Mouse (Mus musculus) neural tube, embryonic 15.5 days (tissue): ENCODE data around the gene Dmrta2. TPM values are rescaled to one million over a fixed set of nuclear protein-coding genes. Genes with fewer than 3 reads are reported as not detected.

Experiments
- ATAC-seq: fragments of 200-750 bp; cut with Nextera tagmentation; 2 replicates; pipeline ENCODE4 v1.8.0; 2017; ENCODE audit warnings: mild to moderate bottlenecking, moderate TSS enrichment, moderate library complexity; ENCODE audit not compliant: low FRiP score
- H3K27ac ChIP-seq: fragments of 300-500 bp; sonication (generic); replicated peaks from 2 replicates; pipeline ENCODE4 v1.5.1; 2015; ENCODE audit warnings: mild to moderate bottlenecking, inconsistent platforms
- H3K27me3 ChIP-seq: fragments of 300-500 bp; sonication (generic); replicated peaks from 2 replicates; pipeline ENCODE4 v1.6.1; 2015; ENCODE audit warnings: inconsistent platforms
- H3K36me3 ChIP-seq: fragments of 300-500 bp; sonication (generic); 2 replicates; pipeline ENCODE4 v1.6.1; 2015; ENCODE audit warnings: inconsistent platforms
- H3K4me1 ChIP-seq: fragments of 300-500 bp; sonication (generic); 2 replicates; pipeline ENCODE4 v1.6.1; 2015; ENCODE audit warnings: inconsistent platforms
- H3K4me2 ChIP-seq: fragments of 300-500 bp; sonication (generic); 2 replicates; pipeline ENCODE4 v1.6.1; 2015; ENCODE audit warnings: inconsistent platforms, mild to moderate bottlenecking, moderate library complexity
- H3K4me3 ChIP-seq: fragments of 300-500 bp; sonication (generic); replicated peaks from 2 replicates; pipeline ENCODE4 v1.5.1; 2015; ENCODE audit warnings: mild to moderate bottlenecking, inconsistent platforms
- H3K9ac ChIP-seq: fragments of 300-500 bp; sonication (generic); replicated peaks from 2 replicates; pipeline ENCODE4 v1.6.1; 2015; ENCODE audit warnings: mild to moderate bottlenecking, inconsistent platforms
- H3K9me3 ChIP-seq: fragments of 300-500 bp; sonication (generic); replicated peaks from 2 replicates; pipeline ENCODE4 v1.6.1; 2016; ENCODE audit warnings: inconsistent platforms
- WGBS: fragments of 180-500 bp; shearing (Covaris S2); methylation state at CpG from one replicate; pipeline ENCODE4 v1.1.7; 2015; ENCODE audit warnings: mixed read lengths; 5-methylcytosine and 5-hydroxymethylcytosine counted together
- polyA plus RNA-seq: library from polyadenylated mRNA; unstranded; fragments of >200 nt; fragmentation: Nextera tagmentation; extraction: Ambion mirVana; gene quantifications from 2 replicates; pipeline ENCODE4 v1.2.1, GENCODE M21; 2015

Dmrta2 gene
- polyA plus RNA-seq, 1 experiment from 2014 or later = not detected

GRCm38 (mm10) chr4:109987560-109988362, 9.9 kb downstream of the Dmrta2 start:
- Histone ChIP-seq H3K4me1 (peaks cover 7% of the 10 kb centered on the region), H3K27me3 (peaks cover 88% of the 10 kb centered on the region), H3K9me3 (no peaks in the 10 kb centered on the region), H3K4me2 (no peak overlapping the region), H3K36me3 (no peaks in the 10 kb centered on the region), H3K9ac (no peak overlapping the region), H3K4me3 (no peak overlapping the region), H3K27ac (no peak overlapping the region)
- WGBS = 2% methylated on average over 20 of the region's 20 CpGs
- peak; percentile 13; the same call in 1 of the 2 replicates for ATAC-seq

DNA sequence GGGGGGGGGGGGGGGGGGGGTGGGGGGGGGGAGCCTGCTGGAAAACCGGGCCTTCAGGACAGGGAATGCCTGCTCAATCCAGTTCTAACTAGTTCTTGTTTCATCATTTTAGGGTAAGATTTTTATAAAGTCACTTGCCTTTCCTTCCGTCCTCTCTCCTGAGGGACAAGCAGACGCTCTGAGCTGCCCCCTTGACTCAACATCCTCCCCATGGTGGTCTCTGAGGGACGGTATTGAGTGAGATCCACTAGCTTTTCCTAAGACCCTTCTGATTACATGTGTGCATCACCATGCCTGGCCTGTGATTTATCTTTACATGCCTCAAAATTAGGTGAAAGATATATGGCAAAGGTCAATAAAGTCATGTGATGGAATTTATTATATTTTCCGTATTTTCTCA, 10.6 kb downstream of the Dmrta2 start:
- H3K4me2 ChIP-seq = no peak overlapping the region
- no peak overlapping the region for H3K4me3 ChIP-seq
- no peak overlapping the region for H3K9ac ChIP-seq
- H3K27me3 ChIP-seq = peaks cover 87% of the 10 kb centered on the region
- peaks cover 5% of the 10 kb centered on the region for H3K4me1 ChIP-seq
- no peak overlapping the region for H3K27ac ChIP-seq
- no peaks in the 10 kb centered on the region for H3K9me3 ChIP-seq
- no peak for ATAC-seq
- no peaks in the 10 kb centered on the region for H3K36me3 ChIP-seq
- 7% methylated on average over 5 of the region's 5 CpGs for WGBS

DNA sequence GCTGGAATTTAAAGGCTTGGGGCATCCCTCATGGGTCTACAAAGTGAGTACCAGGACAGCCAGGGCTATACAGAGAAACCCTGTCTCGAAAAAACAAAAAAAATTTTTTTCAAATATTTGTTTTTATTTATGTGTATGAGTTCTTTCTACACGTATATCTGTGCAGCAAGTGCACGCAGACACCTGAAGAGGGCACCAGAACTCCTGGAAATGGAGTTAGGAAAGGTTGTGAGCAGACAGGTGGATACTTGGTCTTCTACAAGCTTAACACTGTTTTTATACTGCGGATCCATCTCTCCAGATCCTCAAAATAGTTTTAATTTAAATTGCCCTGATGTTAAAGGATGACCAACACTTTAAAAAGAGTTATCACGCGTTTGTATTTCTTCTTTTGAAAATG, 11.4 kb downstream of the Dmrta2 start:
- no peaks in the 10 kb centered on the region for H3K4me1 ChIP-seq
- H3K9ac ChIP-seq = no peak overlapping the region
- H3K9me3 ChIP-seq = no peaks in the 10 kb centered on the region
- ATAC-seq = no peak
- no peak overlapping the region for H3K4me2 ChIP-seq
- no peak overlapping the region for H3K27ac ChIP-seq
- H3K4me3 ChIP-seq = no peak overlapping the region
- WGBS = 29% methylated on average over 6 of the region's 6 CpGs
- H3K27me3 ChIP-seq = peaks cover 85% of the 10 kb centered on the region
- H3K36me3 ChIP-seq = no peaks in the 10 kb centered on the region

DNA sequence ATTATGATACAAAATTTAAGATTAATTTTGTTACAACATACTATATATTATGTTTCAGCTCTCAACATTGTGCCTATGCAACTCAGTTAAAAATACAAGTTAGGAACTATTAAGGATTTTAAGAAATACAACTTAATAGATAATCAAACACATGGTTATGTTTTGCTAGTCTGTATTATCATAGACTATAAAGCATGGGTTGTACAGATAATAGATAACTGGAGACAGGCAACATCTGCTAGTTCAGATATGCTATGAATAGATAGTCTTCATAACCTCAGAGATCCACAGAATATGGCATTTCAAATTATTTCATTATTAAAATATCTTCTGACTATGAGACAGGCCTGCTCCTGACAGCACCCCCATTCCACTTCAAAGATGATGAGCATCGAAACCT, 28.2 kb downstream of the Dmrta2 start:
- no peaks in the 10 kb centered on the region for H3K27me3 ChIP-seq
- no peaks in the 10 kb centered on the region for H3K36me3 ChIP-seq
- H3K4me2 ChIP-seq = no peak overlapping the region
- no peak for ATAC-seq
- 96% methylated on average over 1 of the region's 1 CpGs for WGBS
- H3K4me1 ChIP-seq = no peaks in the 10 kb centered on the region
- H3K9ac ChIP-seq = no peak overlapping the region
- H3K9me3 ChIP-seq = no peaks in the 10 kb centered on the region
- no peak overlapping the region for H3K4me3 ChIP-seq
- H3K27ac ChIP-seq = no peak overlapping the region

DNA sequence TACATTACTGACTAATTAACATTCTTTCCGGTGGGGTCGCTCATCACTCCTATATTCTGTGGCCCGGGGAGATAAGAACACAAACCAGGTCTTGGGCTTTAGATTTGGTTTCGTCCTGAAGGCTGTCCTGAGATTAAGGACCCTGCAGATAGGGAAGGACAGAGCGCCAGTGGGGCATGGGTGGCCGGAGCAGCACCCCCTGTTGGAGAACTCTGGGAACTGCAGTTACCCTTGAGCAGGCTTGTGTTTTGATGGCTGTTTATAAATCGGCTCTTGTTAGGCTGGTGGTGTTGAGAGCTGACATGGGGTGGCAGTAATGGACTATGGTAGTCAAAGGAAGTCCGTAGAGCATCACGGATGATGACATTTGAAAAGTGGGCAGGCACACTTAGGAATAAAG, 41.3 kb downstream of the Dmrta2 start:
- no peak for ATAC-seq

DNA sequence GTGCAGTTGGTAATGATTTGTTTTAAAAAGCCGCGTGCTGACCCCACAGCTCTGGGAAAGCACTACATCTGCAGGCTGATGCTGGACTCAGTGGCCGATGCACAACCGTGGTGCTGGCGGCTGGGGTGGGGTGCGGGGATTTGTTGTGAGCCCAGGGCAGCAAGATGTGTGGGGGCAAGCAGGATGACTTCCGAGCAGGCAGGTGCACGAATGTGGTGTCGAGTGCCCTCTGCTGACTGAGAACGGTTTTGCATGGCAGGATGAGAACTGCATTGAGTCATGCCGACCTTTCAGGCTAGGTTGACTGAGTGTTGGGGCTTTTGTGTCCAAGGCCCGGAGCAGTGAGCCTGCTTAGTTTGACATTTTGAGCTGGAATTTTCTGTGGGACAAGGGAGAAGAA, 42.4 kb downstream of the Dmrta2 start:
- Histone ChIP-seq H3K4me3 (peak overlapping the region; percentile 30), H3K4me1 (peaks cover 6% of the 10 kb centered on the region), H3K27ac (no peak overlapping the region), H3K9me3 (no peaks in the 10 kb centered on the region), H3K4me2 (peak overlapping the region; percentile 56), H3K27me3 (peaks cover 15% of the 10 kb centered on the region), H3K36me3 (no peaks in the 10 kb centered on the region), H3K9ac (peak overlapping the region; percentile 41; the same call in 1 of the 2 replicates)
- ATAC-seq = peak; percentile 52; the same call in 1 of the 2 replicates
- 10% methylated on average over 12 of the region's 12 CpGs for WGBS

More for the DNA sequence above, 41.3 kb downstream of the Dmrta2 start:
- Histone ChIP-seq H3K4me1 (peaks cover 6% of the 10 kb centered on the region), H3K27ac (no peak overlapping the region), H3K36me3 (no peaks in the 10 kb centered on the region), H3K9ac (no peak overlapping the region), H3K27me3 (peaks cover 15% of the 10 kb centered on the region), H3K9me3 (no peaks in the 10 kb centered on the region), H3K4me3 (no peak overlapping the region), H3K4me2 (no peak overlapping the region)
- 54% methylated on average over 9 of the region's 9 CpGs for WGBS

DNA sequence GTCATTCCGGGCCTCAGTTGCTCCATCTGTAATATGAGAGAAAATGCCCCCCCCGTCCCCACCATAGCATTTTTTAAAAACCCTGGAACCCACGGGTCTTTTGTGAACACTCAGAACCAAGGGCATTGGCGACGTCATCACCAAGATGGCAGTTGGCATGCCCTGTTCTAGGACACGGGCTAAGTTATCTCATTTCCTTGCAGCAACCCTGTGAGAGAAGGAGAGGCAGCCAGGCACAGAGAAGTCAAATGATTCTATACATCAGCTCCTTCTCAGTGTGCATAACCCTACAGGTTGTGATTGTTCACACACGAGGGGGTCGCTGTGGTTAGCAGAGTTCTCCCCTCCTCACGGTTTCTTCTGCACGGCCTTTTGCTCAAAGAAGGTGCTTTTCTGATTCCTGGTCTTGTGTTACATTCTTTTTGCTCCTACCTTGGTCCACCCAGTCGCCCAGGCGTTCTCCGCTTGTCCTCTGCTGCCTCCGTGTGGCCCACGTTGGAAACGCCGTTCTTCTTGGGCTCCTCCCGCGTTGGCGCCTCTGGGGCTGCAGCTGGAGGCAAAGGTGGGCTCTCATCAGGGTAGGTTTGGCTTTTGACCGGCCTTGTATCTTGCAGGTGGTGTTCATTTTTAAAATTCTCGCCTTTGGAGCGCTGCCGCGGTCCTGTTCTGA, 44.2 kb downstream of the Dmrta2 start:
- 0 out of 2 replicates have a peak overlapping the region, but pooled peaks have one; percentile 1 for H3K9ac ChIP-seq
- H3K36me3 ChIP-seq = no peaks in the 10 kb centered on the region
- 18% methylated on average over 25 of the region's 25 CpGs for WGBS
- H3K4me3 ChIP-seq = 0 out of 2 replicates have a peak overlapping the region, but pooled peaks have one; percentile 4
- peak overlapping the region; percentile 50 for H3K4me2 ChIP-seq
- peaks cover 15% of the 10 kb centered on the region for H3K27me3 ChIP-seq
- no peak overlapping the region for H3K27ac ChIP-seq
- peak; percentile 75 for ATAC-seq
- H3K9me3 ChIP-seq = no peaks in the 10 kb centered on the region
- peaks cover 6% of the 10 kb centered on the region for H3K4me1 ChIP-seq

DNA sequence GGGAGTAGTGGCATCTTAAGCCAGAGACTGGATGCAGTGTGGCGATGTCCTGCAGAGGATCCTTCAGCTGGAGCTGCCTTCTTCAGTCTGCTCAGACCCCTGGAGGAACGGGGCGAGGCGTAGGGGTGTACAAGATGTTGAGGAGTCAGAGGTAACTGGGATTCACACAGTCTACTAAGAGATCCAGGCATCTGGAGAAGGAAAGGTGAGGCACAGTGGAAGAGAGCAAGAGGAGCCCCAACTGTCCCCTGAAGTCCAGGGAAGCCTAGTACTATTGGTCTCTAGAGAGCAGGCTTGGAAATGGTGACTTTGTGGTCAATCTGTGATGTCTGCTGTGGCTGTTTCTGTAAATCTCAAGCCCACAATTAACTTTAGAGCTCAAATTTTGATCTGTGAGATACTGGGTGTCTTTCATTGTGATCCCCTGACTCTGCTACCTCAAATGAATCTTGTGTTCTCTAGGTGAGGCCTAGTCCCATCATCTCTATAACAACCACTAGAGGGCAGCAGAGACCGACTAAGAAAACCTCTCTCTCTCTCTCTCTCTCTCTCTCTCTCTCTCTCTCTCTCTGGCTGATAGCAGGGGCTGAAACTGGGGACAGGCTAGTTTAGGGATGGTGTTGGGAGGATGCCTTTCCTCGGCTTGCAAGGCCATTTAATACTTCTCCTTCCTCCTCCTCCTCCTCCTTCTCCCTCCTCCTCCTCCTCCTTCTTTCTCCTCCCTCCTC, 50.8 kb downstream of the Dmrta2 start:
- Histone ChIP-seq H3K9me3 (no peaks in the 10 kb centered on the region), H3K4me3 (no peak overlapping the region), H3K27me3 (peaks cover 7% of the 10 kb centered on the region; the same call in 1 of the 2 replicates), H3K4me2 (no peak overlapping the region), H3K4me1 (no peaks in the 10 kb centered on the region), H3K36me3 (no peaks in the 10 kb centered on the region), H3K9ac (no peak overlapping the region), H3K27ac (no peak overlapping the region)
- 62% methylated on average over 6 of the region's 6 CpGs for WGBS
- ATAC-seq = peak; percentile 86

GRCm38 (mm10) chr4:110029446-110029845, 51.6 kb downstream of the Dmrta2 start:
- H3K36me3 ChIP-seq = no peaks in the 10 kb centered on the region
- no peak overlapping the region for H3K27ac ChIP-seq
- H3K4me2 ChIP-seq = no peak overlapping the region
- no peaks in the 10 kb centered on the region for H3K9me3 ChIP-seq
- no peak for ATAC-seq
- H3K4me3 ChIP-seq = no peak overlapping the region
- 82% methylated on average over 1 of the region's 1 CpGs for WGBS
- no peak overlapping the region for H3K9ac ChIP-seq
- H3K27me3 ChIP-seq = peaks cover 7% of the 10 kb centered on the region; the same call in 1 of the 2 replicates
- H3K4me1 ChIP-seq = no peaks in the 10 kb centered on the region
